Mouse (Mus musculus): ENCODE data around the gene Prrt1. TPM values are rescaled to one million over a fixed set of nuclear protein-coding genes. Genes with fewer than 3 reads are reported as not detected.

Prrt1 gene
- polyA plus RNA-seq, 1 experiment from 2014 or later = 0.25 TPM

- 87% methylated on average over 9 of the region's 9 CpGs for whole genome bisulfite sequencing
- Histone ChIP-seq H3K4me2 (replicated peaks) (no peak overlapping the region), H3K4me1 (peaks cover 15% of the 10 kb centered on the region), H3K27ac (no peak overlapping the region), H3K36me3 (peaks cover 61% of the 10 kb centered on the region), H3K27me3 (no peaks in the 10 kb centered on the region), H3K4me3 (no peak overlapping the region), H3K9me3 (no peaks in the 10 kb centered on the region), H3K9ac (no peak overlapping the region)
- ATAC-seq (ENCODE audit: low FRiP score, low read depth) = no peak
Measured at GRCm38 (mm10) chr17:34623161-34623560, 6.2 kb upstream of the Prrt1 start.

GRCm38 (mm10) chr17:34624981-34625380, 4.4 kb upstream of the Prrt1 start:
- no peaks in the 10 kb centered on the region for H3K9me3 ChIP-seq
- H3K27me3 ChIP-seq = peaks cover 16% of the 10 kb centered on the region
- no peak overlapping the region for H3K27ac ChIP-seq
- ATAC-seq (ENCODE audit: low FRiP score, low read depth) = no peak
- H3K36me3 ChIP-seq = peaks cover 46% of the 10 kb centered on the region
- no peak overlapping the region for H3K4me3 ChIP-seq
- WGBS = 88% methylated on average over 3 of the region's 3 CpGs
- H3K4me1 ChIP-seq = peaks cover 33% of the 10 kb centered on the region
- H3K4me2 ChIP-seq (replicated peaks) = no peak overlapping the region
- H3K9ac ChIP-seq = no peak overlapping the region

GRCm38 (mm10) chr17:34626062-34626772, 3.1 kb upstream of the Prrt1 start:
- Histone ChIP-seq H3K27ac (peak overlapping the region; percentile 85; the same call in 1 of the 2 replicates), H3K4me3 (peak overlapping the region; percentile 79), H3K9me3 (no peaks in the 10 kb centered on the region), H3K4me2 (replicated peaks) (peak overlapping the region; percentile 94), H3K4me1 (peaks cover 41% of the 10 kb centered on the region), H3K27me3 (peaks cover 28% of the 10 kb centered on the region), H3K36me3 (peaks cover 37% of the 10 kb centered on the region), H3K9ac (peak overlapping the region; percentile 77)
- no peak for ATAC-seq (ENCODE audit: low FRiP score, low read depth)
- WGBS = 52% methylated on average over 16 of the region's 16 CpGs

- peak overlapping the region; percentile 85 for H3K27ac ChIP-seq
- peak overlapping the region; percentile 77 for H3K9ac ChIP-seq
- H3K9me3 ChIP-seq = no peaks in the 10 kb centered on the region
- peak overlapping the region; percentile 79 for H3K4me3 ChIP-seq
- peaks cover 32% of the 10 kb centered on the region for H3K36me3 ChIP-seq
- under 1% methylated on average over 18 of the region's 18 CpGs for WGBS
- H3K4me1 ChIP-seq = peaks cover 46% of the 10 kb centered on the region
- H3K4me2 ChIP-seq (replicated peaks) = peak overlapping the region; percentile 94
- no peak for ATAC-seq (ENCODE audit: low FRiP score, low read depth)
- peaks cover 33% of the 10 kb centered on the region for H3K27me3 ChIP-seq
Measured at GRCm38 (mm10) chr17:34626773-34627092, 2.6 kb upstream of the Prrt1 start.

GRCm38 (mm10) chr17:34627093-34627942, 2.0 kb upstream of the Prrt1 start:
- ATAC-seq (ENCODE audit: low FRiP score, low read depth) = peak; percentile 87
- Histone ChIP-seq H3K4me1 (peaks cover 52% of the 10 kb centered on the region), H3K9me3 (no peaks in the 10 kb centered on the region), H3K4me3 (peak overlapping the region; percentile 79), H3K36me3 (peaks cover 26% of the 10 kb centered on the region), H3K27ac (peak overlapping the region; percentile 95), H3K27me3 (peaks cover 39% of the 10 kb centered on the region), H3K4me2 (replicated peaks) (peak overlapping the region; percentile 94), H3K9ac (peak overlapping the region; percentile 77)
- WGBS = under 1% methylated on average over 45 of the region's 45 CpGs

GRCm38 (mm10) chr17:34627943-34628643, 1.2 kb upstream of the Prrt1 start, which contains the start of gene Ppt2:
Ppt2 (minus strand) TSS chr17:34628510.
- 4% methylated on average over 29 of the region's 29 CpGs for WGBS
- H3K27ac ChIP-seq = peak within 1 kb of the TSS; percentile 95

GRCm38 (mm10) chr17:34628644-34628967, 727 bp upstream of the Prrt1 start:
- Histone ChIP-seq H3K36me3 (peaks cover 13% of the 10 kb centered on the region; the same call in 1 of the 2 replicates), H3K4me1 (peaks cover 56% of the 10 kb centered on the region), H3K4me3 (peak overlapping the region; percentile 79), H3K9me3 (no peaks in the 10 kb centered on the region), H3K9ac (peak overlapping the region; percentile 77), H3K4me2 (replicated peaks) (peak overlapping the region; percentile 94), H3K27ac (peak overlapping the region; percentile 95; the same call in 1 of the 2 replicates), H3K27me3 (peaks cover 52% of the 10 kb centered on the region)
- 31% methylated on average over 5 of the region's 5 CpGs for WGBS
- no peak for ATAC-seq (ENCODE audit: low FRiP score, low read depth)

More at GRCm38 (mm10) chr17:34627943-34628643, 1.2 kb upstream of the Prrt1 start, which contains the start of gene Ppt2:
- Histone ChIP-seq H3K4me3 (peak within 1 kb of the TSS; percentile 79), H3K9ac (peak within 1 kb of the TSS; percentile 77), H3K9me3 (no peaks in the 10 kb centered on the region), H3K36me3 (peaks cover 18% of the 10 kb centered on the region), H3K4me2 (replicated peaks) (peak within 1 kb of the TSS; percentile 94), H3K4me1 (peaks cover 56% of the 10 kb centered on the region), H3K27me3 (peaks cover 47% of the 10 kb centered on the region)
- no peak for ATAC-seq (ENCODE audit: low FRiP score, low read depth)

- H3K4me2 ChIP-seq (replicated peaks) = peak overlapping the region; percentile 94
- no peaks in the 10 kb centered on the region for H3K9me3 ChIP-seq
- H3K4me1 ChIP-seq = peaks cover 56% of the 10 kb centered on the region
- no peak for ATAC-seq (ENCODE audit: low FRiP score, low read depth)
- H3K4me3 ChIP-seq = peak overlapping the region; percentile 79
- peaks cover 58% of the 10 kb centered on the region for H3K27me3 ChIP-seq
- peaks cover 8% of the 10 kb centered on the region; the same call in 1 of the 2 replicates for H3K36me3 ChIP-seq
- 17% methylated on average over 12 of the region's 12 CpGs for WGBS
- no peak overlapping the region for H3K27ac ChIP-seq
- H3K9ac ChIP-seq = 0 out of 2 replicates have a peak overlapping the region, but pooled peaks have one; percentile 39
Measured at GRCm38 (mm10) chr17:34629796-34630603, 667 bp downstream of the Prrt1 start.

- Histone ChIP-seq H3K36me3 (no peaks in the 10 kb centered on the region), H3K9me3 (no peaks in the 10 kb centered on the region), H3K4me3 (peak overlapping the region; percentile 44), H3K4me1 (peaks cover 53% of the 10 kb centered on the region), H3K9ac (peak overlapping the region; percentile 39; the same call in 1 of the 2 replicates), H3K27ac (no peak overlapping the region), H3K4me2 (replicated peaks) (peak overlapping the region; percentile 57), H3K27me3 (peaks cover 58% of the 10 kb centered on the region)
- 1% methylated on average over 47 of the region's 48 CpGs for WGBS
- ATAC-seq (ENCODE audit: low FRiP score, low read depth) = no peak
Measured at GRCm38 (mm10) chr17:34630761-34631301, 1.5 kb downstream of the Prrt1 start.

- Histone ChIP-seq H3K4me2 (replicated peaks) (peak overlapping the region; percentile 79), H3K36me3 (no peaks in the 10 kb centered on the region), H3K4me1 (peaks cover 45% of the 10 kb centered on the region), H3K27me3 (peaks cover 61% of the 10 kb centered on the region), H3K9ac (peak overlapping the region; percentile 53), H3K27ac (no peak overlapping the region), H3K4me3 (peak overlapping the region; percentile 44), H3K9me3 (no peaks in the 10 kb centered on the region)
- no peak for ATAC-seq (ENCODE audit: low FRiP score, low read depth)
- WGBS = 8% methylated on average over 12 of the region's 12 CpGs
Measured at GRCm38 (mm10) chr17:34631647-34632046, 2.3 kb downstream of the Prrt1 start.

GRCm38 (mm10) chr17:34632261-34632691, 2.9 kb downstream of the Prrt1 start:
- peaks cover 44% of the 10 kb centered on the region for H3K4me1 ChIP-seq
- no peaks in the 10 kb centered on the region for H3K36me3 ChIP-seq
- no peak overlapping the region for H3K27ac ChIP-seq
- peak overlapping the region; percentile 79 for H3K4me2 ChIP-seq (replicated peaks)
- ATAC-seq (ENCODE audit: low FRiP score, low read depth) = peak; percentile 29; the same call in 1 of the 2 replicates
- no peaks in the 10 kb centered on the region for H3K9me3 ChIP-seq
- WGBS = 1% methylated on average over 26 of the region's 26 CpGs
- peak overlapping the region; percentile 44 for H3K4me3 ChIP-seq
- H3K27me3 ChIP-seq = peaks cover 65% of the 10 kb centered on the region
- H3K9ac ChIP-seq = peak overlapping the region; percentile 53
